Mouse (Mus musculus): ENCODE data around the gene Ccdc170.

DNA sequence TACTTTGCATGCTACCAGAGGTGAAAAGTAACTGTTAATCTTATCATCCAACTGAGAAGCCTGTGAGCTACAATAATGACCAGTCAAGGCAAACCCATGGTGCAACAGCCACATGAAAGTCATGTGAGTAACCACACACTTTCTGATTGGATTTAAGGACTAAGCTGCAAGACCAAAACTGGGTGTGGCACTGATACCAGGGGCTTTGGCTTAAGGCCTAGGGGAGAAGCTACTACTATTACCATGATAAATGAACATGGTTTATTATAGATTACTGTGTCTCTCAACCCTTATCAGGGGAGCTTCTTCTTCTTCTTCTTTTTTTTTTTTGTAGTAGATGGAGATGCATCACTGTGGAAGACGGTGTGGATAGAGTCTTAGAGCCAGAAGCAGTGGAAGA is 82.8 kb downstream of the Ccdc170 start:
- TF ChIP-seq CTCF (IDR thresholded peaks at IDR 0.05; ENCODE audit: extremely low read depth, insufficient read depth, insufficient read length, insufficient replicate concordance) (no peak), POLR2A (IDR thresholded peaks at IDR 0.05; ENCODE audit: low read depth, low read length) (no peak)
